Mouse (Mus musculus) brown adipose tissue, adult 24 weeks (tissue): ENCODE results near the gene Pigq. TPM values are rescaled to one million over a fixed set of nuclear protein-coding genes. Genes with fewer than 3 reads are reported as not detected.

Experiments used
- polyA plus RNA-seq: library from polyadenylated mRNA; stranded (reverse); fragments of >200 nt; gene quantifications from 2 replicates; pipeline ENCODE4 v1.2.4, GENCODE M21; 2012; ENCODE audit not compliant: missing spikeins, insufficient read depth, insufficient read length

The Pigq gene
- polyA plus RNA-seq, 1 experiment = 109 TPM

Other genes with a start within 250 kb of the Pigq start
- gene Gng13, start 227.8 kb downstream of the Pigq start, polyA plus RNA-seq = not detected in 2 replicates
- gene Chtf18, start 217.5 kb downstream of the Pigq start, polyA plus RNA-seq = 0.87 and 3.0 TPM in 2 replicates
- 3.0 and 3.9 TPM in 2 replicates for gene Rpusd1, start 217.3 kb downstream of the Pigq start, polyA plus RNA-seq
- not detected in 2 replicates for gene Mslnl, start 208.9 kb downstream of the Pigq start, polyA plus RNA-seq
- gene Msln, start 190.6 kb downstream of the Pigq start, polyA plus RNA-seq = not detected in 2 replicates
- gene Narfl, start 171.2 kb downstream of the Pigq start, polyA plus RNA-seq = 40.5 and 42.4 TPM in 2 replicates
- 5.0 and 5.9 TPM in 2 replicates for gene Haghl, start 159.3 kb downstream of the Pigq start, polyA plus RNA-seq
- gene Ccdc78, start 158.4 kb downstream of the Pigq start, polyA plus RNA-seq = not detected in 2 replicates
- gene Fam173a, start 152.0 kb downstream of the Pigq start, polyA plus RNA-seq = 41.4 and 42.8 TPM in 2 replicates
- 4.6 TPM in 1 of 2 replicates, not detected in the other for gene AC134908.4, start 149.3 kb downstream of the Pigq start, polyA plus RNA-seq
- gene Metrn, start 147.8 kb downstream of the Pigq start, polyA plus RNA-seq = 1.8 and 3.2 TPM in 2 replicates
- 0.42 and 0.79 TPM in 2 replicates for gene Fbxl16, start 135.9 kb downstream of the Pigq start, polyA plus RNA-seq
- 6.3 and 7.1 TPM in 2 replicates for gene Wdr24, start 121.3 kb downstream of the Pigq start, polyA plus RNA-seq
- 29.2 and 37.3 TPM in 2 replicates for gene Jmjd8, start 116.1 kb downstream of the Pigq start, polyA plus RNA-seq
- 65.3 and 69.4 TPM in 2 replicates for gene Stub1, start 111.5 kb downstream of the Pigq start, polyA plus RNA-seq
- gene Rhbdl1, start 107.6 kb downstream of the Pigq start, polyA plus RNA-seq = 3.4 and 5.0 TPM in 2 replicates
- 0.95 and 1.6 TPM in 2 replicates for gene Gm20683, start 103.2 kb downstream of the Pigq start, polyA plus RNA-seq
- 69.0 and 72.5 TPM in 2 replicates for gene Rhot2, start 100.1 kb downstream of the Pigq start, polyA plus RNA-seq
- 1.6 and 2.4 TPM in 2 replicates for gene Wdr90, start 83.4 kb downstream of the Pigq start, polyA plus RNA-seq
- 432 and 445 TPM in 2 replicates for gene Mcrip2, start 76.2 kb downstream of the Pigq start, polyA plus RNA-seq
- gene Mettl26, start 69.9 kb downstream of the Pigq start, polyA plus RNA-seq = 47.5 and 52.1 TPM in 2 replicates
- not detected in 2 replicates for gene Wfikkn1, start 64.1 kb downstream of the Pigq start, polyA plus RNA-seq
- gene Rab40c, start 25.2 kb downstream of the Pigq start, polyA plus RNA-seq = 6.3 and 7.0 TPM in 2 replicates
- not detected in 2 replicates for gene Nhlrc4, start within 50 bp of the Pigq start, polyA plus RNA-seq
- gene A930017K11Rik, start 7.6 kb upstream of the Pigq start, polyA plus RNA-seq = not detected in 2 replicates
- 4.7 and 5.6 TPM in 2 replicates for gene Capn15, start 40.9 kb upstream of the Pigq start, polyA plus RNA-seq
- gene Rab11fip3, start 124.6 kb upstream of the Pigq start, polyA plus RNA-seq = 5.3 and 5.7 TPM in 2 replicates
- gene Decr2, start 145.4 kb upstream of the Pigq start, polyA plus RNA-seq = 48.4 and 53.1 TPM in 2 replicates
- 1.9 and 5.5 TPM in 2 replicates for gene Nme4, start 150.7 kb upstream of the Pigq start, polyA plus RNA-seq
- gene Tmem8, start 168.4 kb upstream of the Pigq start, polyA plus RNA-seq = 3.0 and 5.1 TPM in 2 replicates
- 126 and 135 TPM in 2 replicates for gene Mrpl28, start 178.6 kb upstream of the Pigq start, polyA plus RNA-seq
- 10.5 and 10.9 TPM in 2 replicates for gene Axin1, start 193.8 kb upstream of the Pigq start, polyA plus RNA-seq